Mouse (Mus musculus) liver, adult (tissue): ENCODE measurements around the gene Zfp687.

Source experiments
- GATA4 ChIP-seq: IDR thresholded peaks from 2 replicates; pipeline ENCODE4 v1.6.1; 2014; ENCODE audit warnings: mild to moderate bottlenecking, low read length; ENCODE audit not compliant: insufficient replicate concordance

Gene Zfp687

DNA sequence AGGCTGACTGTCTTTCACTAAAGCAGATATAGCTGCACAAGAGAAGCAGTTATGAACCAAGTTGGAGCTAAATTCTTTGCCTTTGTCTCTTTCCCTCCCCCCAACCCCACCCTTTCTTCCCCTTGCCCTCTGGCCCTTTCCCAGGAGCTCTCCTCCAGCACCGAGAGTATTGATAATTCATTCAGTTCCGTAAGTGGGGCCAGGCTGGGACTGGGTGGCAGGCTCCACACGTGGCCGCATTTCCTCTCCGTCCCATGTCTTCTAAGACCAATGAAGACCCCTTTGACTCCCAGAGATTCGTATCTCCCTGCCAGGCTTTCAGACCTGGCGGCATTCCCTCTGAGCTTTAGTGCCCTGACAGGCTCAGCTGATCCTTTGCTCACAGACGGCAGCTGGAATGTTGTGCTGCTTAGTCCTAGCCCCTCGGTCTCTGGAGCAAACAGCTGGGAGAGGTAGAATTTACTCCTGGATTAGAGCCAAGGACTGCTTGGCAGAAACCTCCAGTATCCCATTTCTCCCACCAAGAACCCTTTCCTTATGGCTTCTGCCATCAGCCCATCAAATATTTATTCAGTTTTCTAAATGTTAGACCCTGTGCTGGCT lies 26.0 kb downstream of the Zfp687 start:
- TF ChIP-seq GATA4 = no peak

DNA sequence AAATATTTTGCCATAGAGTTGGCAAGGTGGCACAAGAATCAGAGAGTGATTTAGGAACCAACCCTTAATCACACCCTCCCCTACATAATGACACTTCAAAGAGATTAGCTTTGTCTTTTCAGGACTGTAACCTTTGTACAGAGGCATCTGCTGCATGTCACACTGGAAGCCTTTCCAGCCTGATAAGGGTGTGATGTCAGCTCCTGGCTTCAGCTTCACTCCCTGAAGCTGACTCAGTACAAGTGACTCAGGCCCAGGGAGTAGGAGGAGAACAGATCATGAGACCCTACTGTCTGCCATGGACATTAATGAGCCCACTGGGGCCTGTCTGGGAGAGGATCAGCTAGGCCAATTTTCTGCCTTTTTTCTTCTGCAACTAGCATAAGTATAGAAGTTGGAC lies 27.7 kb downstream of the Zfp687 start:
- TF ChIP-seq GATA4 = peak; percentile 68; the same call in 1 of the 2 replicates

DNA sequence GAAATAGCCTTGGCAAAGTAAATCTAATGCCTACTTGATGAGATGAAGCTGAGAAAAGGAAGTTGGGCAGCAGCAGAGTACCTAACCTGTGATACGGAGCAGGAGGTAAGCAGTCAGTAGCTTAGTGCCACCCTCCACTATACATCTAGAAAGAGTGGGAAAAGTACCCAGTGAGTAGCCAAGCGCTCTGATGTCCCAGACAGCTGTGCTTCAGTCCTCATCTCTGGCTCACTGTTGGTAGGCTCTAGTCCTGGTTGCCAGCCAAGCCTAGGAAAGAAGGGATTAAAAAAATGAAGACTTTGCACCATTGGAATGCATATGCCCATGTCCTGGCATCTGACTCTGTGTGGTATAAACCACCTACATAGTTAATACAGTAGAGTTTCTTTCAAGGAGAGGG lies 29.7 kb downstream of the Zfp687 start:
- no peak for TF ChIP-seq GATA4

DNA sequence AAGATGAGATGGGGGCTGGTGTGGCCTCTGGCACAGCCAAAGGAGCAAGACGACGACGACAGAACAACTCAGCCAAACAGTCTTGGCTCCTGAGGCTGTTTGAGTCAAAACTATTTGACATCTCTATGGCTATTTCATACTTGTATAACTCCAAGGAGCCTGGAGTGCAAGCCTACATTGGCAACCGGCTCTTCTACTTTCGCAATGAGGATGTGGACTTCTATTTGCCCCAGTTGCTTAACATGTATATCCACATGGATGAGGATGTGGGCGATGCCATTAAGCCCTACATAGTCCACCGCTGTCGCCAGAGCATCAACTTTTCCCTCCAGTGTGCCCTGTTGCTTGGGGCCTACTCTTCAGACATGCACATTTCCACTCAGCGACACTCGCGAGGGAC lies 30.9 kb downstream of the Zfp687 start:
- no peak for TF ChIP-seq GATA4

DNA sequence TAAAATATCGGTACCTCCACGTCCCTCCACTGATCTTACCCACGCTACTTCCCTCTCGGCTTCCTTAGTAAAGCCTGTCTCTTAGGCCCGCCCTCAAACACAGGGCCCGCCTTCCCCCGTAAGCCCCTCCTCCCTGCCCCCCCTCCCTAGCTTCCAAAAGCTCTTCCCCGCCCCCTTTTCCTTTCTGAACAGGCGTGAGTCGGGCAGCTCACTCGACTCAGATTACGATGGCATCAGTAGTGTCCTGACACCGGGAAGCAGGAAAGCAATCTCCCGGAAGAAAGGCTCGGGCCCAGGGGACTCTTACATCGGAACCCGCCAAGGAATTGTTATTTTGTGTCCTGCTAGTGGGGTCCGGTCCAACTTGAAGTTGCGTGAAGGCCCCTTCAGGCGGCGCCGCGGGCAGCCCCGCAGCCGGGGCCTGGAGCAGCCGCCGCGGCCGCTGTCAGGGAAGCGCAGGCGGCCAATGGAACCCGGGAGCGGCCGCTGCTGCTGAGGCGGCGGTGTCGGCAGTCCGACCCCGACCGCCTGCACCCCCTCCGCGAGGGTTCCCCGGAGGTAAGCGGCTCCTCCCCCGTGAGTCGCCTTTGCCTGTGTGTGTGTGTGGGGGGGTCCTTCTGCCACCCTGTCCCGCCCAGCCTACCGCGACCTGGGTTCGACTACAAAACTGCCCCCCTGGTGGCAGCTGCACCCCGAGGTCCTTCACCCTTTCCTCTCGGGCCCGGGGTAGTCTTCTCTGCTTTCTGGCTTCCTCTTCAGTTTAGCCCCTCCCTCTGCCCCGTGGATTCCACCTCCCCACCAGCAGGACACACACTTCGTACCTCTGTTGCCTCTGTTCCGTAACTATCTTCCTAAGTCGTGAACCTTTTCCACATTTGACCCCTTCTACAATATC lies 40.5 kb downstream of the Zfp687 start, which contains the start of gene Pi4kb:
TSS of gene Pi4kb (plus strand) at position 204 of the 895 bp plus-strand sequence.
- no peak for TF ChIP-seq GATA4

DNA sequence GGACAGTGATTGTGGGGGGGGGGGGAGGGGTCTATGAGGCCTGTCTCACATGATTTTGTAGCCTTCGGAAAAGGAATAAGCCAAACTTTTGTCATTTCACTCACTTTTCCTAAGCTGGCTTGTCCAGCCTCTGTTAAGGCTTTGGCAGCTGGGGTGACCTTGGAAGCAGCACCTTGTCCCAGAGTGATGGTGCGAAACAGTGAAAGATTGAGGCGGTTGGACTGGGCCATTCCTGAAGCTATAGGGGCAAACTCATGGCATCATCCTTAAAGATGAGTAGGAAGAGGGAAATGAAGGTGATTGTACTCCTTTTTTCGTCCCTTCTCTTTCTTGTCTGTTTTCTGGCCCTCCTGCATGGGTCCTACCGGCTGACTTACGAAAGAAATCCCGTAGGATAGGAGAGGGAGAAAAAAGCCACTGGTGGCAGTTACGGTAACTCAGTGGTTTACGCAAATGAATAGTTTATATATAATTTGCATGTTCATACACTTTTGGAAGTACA lies 41.2 kb downstream of the Zfp687 start:
- no peak for TF ChIP-seq GATA4

DNA sequence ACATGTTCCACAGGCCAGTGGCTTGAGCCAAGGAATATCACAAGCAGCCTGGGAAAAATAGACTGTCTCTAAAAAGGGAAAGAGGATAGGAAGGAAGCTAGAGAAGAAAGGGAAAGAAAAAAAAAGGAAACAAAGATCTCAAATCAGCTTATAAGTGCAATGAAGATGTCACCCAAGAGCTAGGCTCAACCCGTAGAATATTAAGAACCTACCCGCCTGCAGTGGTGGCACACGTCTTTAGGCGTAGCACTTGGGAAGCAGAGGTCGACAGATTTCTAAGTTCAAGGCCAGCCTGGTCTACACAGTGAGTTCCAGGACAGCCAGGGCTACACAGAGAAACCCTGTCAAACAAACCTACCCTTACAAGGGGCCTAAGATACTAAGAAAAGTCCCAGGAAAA lies 41.6 kb downstream of the Zfp687 start:
- TF ChIP-seq GATA4 = no peak

DNA sequence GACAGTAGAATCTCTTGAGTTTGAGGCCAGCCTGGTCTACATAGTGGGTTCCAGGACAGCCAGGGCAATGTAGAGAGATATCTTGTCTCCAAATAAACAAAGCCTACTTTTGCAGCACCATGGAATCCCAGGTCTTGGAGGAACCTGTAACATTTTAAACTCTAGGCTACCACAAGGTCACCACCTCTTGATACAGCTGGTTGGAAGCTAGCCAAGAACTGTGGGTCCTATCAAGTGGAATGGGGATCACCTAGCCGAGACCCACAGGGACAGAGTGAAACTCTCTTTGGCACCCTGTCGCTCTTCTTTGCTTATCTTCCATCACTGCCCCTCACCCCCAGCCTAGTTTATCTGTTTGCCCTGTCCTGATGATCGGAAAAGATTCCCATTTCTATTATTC lies 42.7 kb downstream of the Zfp687 start:
- TF ChIP-seq GATA4 = no peak

DNA sequence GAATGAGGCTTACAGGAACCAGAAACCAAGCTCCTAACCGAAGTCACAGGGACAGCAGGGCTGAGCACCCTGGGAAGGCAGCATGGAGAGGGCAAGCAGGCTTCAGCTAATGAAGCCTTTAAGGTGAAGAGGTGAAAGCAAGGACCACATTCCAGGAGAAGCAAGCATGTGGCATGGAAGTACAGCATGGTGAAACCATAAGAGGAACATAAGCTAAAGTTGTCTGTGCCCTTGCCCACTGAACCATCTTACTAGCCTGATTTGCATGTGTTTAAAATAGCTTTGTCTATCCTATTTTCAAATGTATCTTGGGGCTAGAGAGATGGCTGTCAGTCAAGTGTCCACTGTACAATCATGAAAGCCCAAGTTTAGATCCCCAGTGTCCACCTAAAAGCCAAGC lies 49.4 kb downstream of the Zfp687 start:
- no peak for TF ChIP-seq GATA4

DNA sequence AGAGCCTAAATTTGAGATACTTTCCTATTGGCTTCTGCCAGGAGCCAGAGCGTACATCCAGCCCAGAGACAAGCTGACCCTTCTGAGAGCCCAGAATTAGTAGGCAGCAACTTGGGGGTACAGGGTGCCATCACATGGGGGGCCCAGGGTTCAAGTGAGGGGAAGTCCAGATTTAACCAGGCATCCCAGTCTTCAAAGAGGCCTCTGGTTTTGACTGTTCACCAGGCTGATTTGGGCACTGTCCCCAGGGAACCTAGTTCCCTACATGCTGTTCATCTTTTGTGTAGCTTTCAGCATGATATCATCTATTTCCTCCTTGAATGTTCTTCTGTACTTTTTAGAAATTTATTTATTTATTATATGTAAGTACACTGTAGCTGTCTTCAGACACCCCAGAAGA lies 50.3 kb downstream of the Zfp687 start:
- no peak for TF ChIP-seq GATA4

DNA sequence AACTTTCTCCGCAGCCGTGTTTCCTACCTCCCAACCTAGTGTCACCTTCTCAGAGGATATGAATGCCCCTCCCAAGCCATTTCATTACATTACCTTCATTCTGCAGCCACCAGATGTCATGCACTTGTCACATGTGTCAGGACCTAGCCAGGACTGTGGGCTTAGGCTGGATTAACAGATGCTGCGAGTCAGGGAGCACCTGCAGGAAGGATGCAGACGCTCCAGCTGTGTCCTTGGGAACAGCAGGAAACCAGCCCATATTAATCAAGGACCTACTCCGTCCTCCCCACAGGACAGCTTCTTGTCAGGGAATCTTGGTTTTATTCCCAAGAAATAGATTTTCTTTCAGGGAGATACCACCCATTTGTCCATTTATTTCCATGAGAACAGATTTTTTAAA lies 54.9 kb downstream of the Zfp687 start:
- no peak for TF ChIP-seq GATA4

DNA sequence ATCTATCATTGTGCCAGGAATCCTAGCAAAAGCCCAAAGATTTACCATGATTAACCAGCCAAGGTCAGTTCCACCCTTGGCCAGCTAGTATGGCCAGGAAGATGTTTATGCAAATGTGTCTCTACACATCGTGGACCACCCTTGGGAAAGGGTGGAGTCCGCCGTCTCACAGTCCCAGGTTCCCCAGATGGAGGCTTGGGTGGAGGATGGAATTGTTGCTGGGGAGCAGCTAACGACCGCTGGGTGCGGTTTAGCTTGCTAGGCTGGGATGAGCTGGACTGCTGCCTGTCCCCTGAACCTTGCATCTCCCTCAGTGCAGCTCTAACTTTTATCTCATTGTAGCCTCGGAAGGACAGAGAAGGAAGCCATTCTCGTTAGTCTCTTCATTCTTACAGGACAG lies 55.4 kb downstream of the Zfp687 start:
- TF ChIP-seq GATA4 = no peak

DNA sequence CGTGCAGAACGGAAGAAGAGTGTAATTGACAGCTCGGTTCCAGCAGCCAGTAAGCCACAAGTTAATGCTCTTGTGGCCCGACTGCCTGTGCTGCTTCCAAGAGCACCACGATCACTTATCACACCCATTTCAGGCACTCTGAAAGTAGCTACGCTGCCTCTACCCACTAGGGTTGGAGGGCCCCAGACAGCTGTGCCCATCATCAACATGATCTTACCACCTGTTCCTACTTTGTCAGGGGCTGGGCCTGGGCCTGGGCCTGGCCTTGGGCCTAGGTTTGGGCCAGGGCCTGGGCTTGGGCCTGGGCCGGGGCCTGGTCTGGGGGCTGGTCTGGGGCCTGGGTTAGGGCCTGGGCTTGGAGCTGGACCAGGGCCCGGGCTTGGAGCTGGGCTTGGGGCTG lies 57.0 kb downstream of the Zfp687 start:
- TF ChIP-seq GATA4 = no peak
